Mouse (Mus musculus): Measurements from ENCODE around the gene Gm49383. TPM values are rescaled to one million over a fixed set of nuclear protein-coding genes. Genes with fewer than 3 reads are reported as not detected.
"Not testable (repeated sequence)": the region's sequence is repeated elsewhere in the genome, so short reads cannot be mapped to it uniquely, and the experiment has no call there.

Gene Gm49383
- polyA plus RNA-seq, 2 experiments from 2014 or later, result 8.2 to 10.3 TPM

- ATAC-seq, result not testable (repeated sequence)
These were observed 33.3 kb downstream of the Gm49383 start for GRCm38 (mm10) chr12:69163586-69163985.

- ATAC-seq, result not testable (repeated sequence)
These were observed 36.2 kb downstream of the Gm49383 start for GRCm38 (mm10) chr12:69160677-69161076.

DNA sequence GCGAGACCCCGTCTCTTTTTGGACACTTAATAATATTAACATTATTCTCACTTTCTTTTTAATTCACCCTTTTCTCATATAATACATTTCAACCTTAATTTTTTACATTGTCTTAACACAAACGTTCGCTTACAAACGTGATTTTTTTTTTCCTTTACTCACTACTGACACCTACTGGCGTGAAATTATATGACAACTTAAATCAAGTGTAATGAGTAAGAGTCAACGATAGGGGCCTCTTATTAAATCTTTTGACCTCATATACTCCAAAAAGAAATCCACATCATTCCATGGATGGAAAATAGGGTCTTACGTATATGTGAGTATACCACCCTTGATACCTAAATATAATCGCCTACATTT is 37.3 kb downstream of the Gm49383 start:
- ATAC-seq, result peak; percentile 30

DNA sequence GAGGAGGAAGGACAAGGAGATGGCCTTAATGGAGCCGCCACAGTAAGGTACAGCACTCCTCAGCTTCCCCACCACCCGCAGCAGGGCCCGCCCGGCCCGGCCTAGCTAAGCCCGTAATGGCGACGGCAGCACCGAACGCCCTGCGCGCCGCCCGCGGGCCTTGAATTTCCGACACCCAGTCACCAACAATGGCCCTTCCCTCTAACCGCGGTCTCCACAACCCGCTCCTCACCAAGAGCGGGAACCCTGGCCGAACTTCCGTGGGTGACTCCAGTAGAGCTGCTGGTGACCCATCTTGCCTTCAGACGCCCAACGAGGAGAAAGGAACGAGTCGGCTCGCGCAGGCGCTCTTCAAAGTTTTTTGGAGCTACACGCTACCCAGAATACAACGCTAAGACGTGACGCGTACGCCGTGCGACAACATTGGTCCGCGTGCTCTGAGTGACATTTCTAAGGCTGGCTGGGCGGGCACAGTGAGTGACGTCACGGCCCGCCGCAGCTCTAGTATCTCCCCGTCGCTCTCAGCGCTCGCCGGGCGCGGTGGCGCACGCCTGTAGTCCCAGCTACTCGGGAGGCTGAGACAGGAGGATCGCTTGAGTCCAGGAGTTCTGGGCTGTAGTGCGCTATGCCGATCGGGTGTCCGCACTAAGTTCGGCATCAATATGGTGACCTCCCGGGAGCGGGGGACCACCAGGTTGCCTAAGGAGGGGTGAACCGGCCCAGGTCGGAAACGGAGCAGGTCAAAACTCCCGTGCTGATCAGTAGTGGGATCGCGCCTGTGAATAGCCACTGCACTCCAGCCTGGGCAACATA is 37.9 kb downstream of the Gm49383 start, which contains the start of gene Rps29:
Gene Rps29, minus strand, starts transcription at position 422 of the 813 bp plus-strand sequence.
- peak; percentile 93 for ATAC-seq

GRCm38 (mm10) chr12:69158366-69158764 is 38.5 kb downstream of the Gm49383 start:
- no peak for ATAC-seq

DNA sequence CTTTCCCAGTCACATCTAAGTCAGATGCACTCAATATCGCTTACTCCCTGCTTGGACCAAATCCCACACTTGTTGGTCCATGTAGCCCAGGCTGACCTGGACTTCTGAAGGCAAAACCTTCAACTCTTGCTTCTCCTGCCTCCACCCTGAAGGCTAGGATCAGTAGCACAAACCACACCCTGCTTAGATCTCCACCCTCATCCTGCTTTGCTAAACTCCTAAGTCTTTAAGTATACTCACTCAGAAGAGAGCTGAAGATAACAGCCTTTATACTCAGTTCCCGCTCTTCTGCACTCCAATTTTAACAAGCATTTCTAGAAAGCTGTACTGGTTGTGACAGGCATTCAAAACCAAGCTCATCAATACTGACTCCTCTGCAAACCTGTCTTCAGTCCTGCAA is 39.8 kb downstream of the Gm49383 start:
- ATAC-seq, result no peak

DNA sequence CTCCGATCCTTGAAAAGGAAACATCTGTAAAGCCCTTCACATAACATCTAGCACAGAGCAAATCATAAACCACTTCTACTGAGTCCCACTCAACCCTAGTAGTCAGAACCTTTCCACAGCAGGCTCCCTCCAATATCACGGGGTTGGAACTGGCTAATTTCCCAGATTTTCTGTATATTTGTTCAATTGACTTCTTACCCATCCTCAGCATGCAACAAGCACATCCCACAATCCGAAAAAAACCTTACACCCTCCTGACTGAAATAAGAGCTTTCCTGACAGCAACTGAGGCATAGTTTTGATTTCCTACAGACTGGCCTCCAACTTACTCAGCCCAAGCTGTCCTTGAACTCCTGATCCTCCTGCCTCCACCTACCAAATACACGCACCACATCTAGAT is 40.5 kb downstream of the Gm49383 start:
- no peak for ATAC-seq

GRCm38 (mm10) chr12:69155923-69156322 is 41.0 kb downstream of the Gm49383 start:
- ATAC-seq, result no peak

DNA sequence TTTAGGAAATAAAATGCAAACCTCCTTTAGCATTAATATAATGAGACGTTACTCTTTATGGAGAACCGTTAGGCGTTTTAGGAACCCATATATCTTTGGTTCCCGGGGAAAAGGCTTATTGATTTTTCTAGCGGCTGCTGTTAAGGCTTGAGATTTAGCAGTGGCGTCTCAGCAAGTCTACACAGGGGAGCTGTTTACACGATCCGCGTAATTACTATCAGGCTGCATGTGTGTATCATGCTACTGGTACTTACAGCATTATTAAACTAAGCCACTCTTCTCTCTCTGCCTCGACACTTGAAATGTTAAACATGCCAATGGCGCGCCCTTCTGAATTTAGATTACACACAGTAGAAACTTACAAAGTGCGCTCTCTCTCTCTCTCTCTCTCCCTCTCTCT is 46.9 kb downstream of the Gm49383 start:
- no peak for ATAC-seq

DNA sequence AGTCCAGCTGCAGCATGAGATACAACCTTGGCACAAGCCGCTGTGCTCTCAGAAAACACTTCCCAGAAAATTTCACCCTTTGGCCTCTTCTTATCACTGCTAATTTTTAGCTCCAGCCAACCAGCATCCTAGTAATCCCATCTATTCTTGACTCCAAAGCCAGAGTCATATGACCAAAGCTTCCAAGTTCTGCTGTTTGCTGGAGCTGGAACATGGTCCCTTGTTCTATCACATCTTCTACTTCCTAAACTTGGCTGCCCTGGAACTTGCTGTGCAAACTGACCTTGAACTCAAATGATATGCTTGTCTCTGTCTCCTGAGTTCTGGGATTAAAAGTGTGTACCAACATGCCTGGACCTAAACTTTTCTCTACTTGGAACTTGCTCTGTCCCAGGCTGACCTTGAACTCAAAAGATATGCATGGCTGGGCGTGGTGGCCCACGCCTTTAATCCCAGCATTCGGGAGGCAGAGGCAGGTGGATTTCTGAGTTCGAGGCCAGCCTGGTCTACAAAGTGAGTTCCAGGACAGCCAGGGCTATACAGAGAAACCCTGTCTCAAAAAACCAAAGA is 49.7 kb downstream of the Gm49383 start:
- no peak for ATAC-seq

- ATAC-seq, result no peak
These were observed 53.4 kb downstream of the Gm49383 start for GRCm38 (mm10) chr12:69143460-69143859.

DNA sequence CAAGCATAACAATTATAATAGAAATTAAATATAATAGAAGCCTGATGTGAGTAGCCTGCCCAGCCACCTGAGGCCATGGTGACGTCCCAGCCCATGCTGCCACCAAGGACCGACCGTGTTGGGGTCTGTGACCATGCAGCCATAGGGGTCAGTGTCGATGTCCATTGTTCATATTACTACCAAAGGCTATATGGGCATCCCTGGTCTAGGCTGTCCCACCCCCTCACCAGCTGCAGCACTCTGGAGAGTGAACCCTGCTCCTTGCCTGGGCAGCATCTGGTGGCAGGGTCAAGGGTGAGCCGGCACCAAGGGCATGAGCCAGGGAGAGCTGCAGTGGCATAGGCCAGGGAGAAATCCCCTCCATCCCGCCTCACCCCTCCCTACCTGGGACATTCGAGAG is 57.1 kb downstream of the Gm49383 start:
- ATAC-seq, result no peak

DNA sequence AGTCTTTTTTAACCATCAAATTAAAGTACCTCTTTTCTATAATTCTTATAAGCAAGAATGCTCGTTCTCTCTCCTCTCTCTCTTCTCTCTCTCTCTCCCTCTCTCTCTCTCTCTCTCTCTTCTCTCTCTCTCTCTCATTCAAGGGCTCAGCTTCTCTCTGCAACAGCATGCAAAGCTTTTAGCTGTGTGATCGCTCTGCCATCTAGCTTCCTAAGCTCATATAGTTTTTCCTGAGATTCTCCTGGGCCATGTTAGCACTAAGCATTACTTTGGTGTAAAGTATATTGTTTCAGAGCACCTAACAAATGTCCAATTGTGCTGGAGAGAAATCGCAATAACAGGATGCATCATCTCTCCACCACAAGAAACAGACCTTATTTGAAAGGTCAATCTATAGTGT is 57.7 kb downstream of the Gm49383 start:
- no peak for ATAC-seq

Other genes starting within 250 kb of the Gm49383 start
- 1,000 to 10,000 TPM; 2,273 to 4,022 TPM for gene Rps29, start 37.9 kb downstream of the Gm49383 start, polyA plus RNA-seq (2017; shearing (Covaris generic))
- 1 to 10 TPM; 1.7 to 4.0 TPM for gene Lrr1, start 28.3 kb downstream of the Gm49383 start, polyA plus RNA-seq (2017; shearing (Covaris generic))
- 100 to 1,000 TPM; 638 to 650 TPM for gene Rpl36al, start 13.0 kb downstream of the Gm49383 start, polyA plus RNA-seq (2017; shearing (Covaris generic))
- gene Mgat2, start 12.9 kb downstream of the Gm49383 start, polyA plus RNA-seq (2017; shearing (Covaris generic)), result 10 to 100 TPM; 23.3 to 23.5 TPM
- 1 to 10 TPM; 3.3 to 5.2 TPM for gene Dnaaf2, start 1.3 kb upstream of the Gm49383 start, polyA plus RNA-seq (2017; shearing (Covaris generic))
- gene Gm49384, start 7.2 kb upstream of the Gm49383 start, polyA plus RNA-seq (2017; shearing (Covaris generic)), result 1 to 10 TPM; 8.2 to 9.1 TPM
- gene Pole2, start 31.1 kb upstream of the Gm49383 start, polyA plus RNA-seq (2017; shearing (Covaris generic)), result 10 to 100 TPM; 14.2 to 15.5 TPM
- 10 to 100 TPM; 13.0 to 26.6 TPM for gene Klhdc1, start 44.1 kb upstream of the Gm49383 start, polyA plus RNA-seq (2017; shearing (Covaris generic))
- 10 to 100 TPM; 11.8 to 19.7 TPM for gene Klhdc2, start 99.6 kb upstream of the Gm49383 start, polyA plus RNA-seq (2017; shearing (Covaris generic))
- 100 to 1,000 TPM; 138 to 148 TPM for gene Nemf, start 160.1 kb upstream of the Gm49383 start, polyA plus RNA-seq (2017; shearing (Covaris generic))
- gene Arf6, start 175.0 kb upstream of the Gm49383 start, polyA plus RNA-seq (2017; shearing (Covaris generic)), result 10 to 100 TPM; 35.2 to 74.5 TPM
- gene Gm9887, start 175.4 kb upstream of the Gm49383 start, polyA plus RNA-seq (2017; shearing (Covaris generic)), result not detected

Measured in activated CD4-positive, CD25-positive, alpha-beta regulatory T cell, adult 4 months (primary cell).